Mouse (Mus musculus): ENCODE measurements around the gene Snrpd2. TPM values are rescaled to one million over a fixed set of nuclear protein-coding genes. Genes with fewer than 3 reads are reported as not detected.

The Snrpd2 gene
- total RNA-seq, 4 experiments from 2014 or later = 73.5 to 79.4 (median 76.1) TPM

DNA sequence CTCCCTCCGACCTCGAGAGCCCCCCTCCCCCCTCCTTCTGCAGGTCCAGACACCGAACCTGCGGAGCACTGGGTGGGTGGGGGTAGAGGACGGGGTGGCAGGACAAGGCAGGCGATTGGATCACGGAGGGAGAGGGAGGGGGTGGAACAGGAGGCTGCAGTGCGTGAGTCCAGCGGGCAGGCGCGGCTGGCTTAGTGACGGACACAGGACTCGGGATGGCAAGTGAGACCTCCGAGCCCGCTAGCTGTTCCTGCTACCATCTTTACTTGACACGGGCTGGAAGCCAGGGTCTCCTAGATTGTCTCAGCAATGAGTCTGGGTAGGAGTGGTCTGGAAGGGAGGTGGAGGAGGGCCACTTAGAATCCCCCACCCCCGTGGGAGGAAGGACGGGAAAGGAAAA, 28.5 kb downstream of the Snrpd2 start:
- DNase-seq (ENCODE audit: low spot score in 2 of 2) = peak in 1 of 2 experiments; percentile 67

DNA sequence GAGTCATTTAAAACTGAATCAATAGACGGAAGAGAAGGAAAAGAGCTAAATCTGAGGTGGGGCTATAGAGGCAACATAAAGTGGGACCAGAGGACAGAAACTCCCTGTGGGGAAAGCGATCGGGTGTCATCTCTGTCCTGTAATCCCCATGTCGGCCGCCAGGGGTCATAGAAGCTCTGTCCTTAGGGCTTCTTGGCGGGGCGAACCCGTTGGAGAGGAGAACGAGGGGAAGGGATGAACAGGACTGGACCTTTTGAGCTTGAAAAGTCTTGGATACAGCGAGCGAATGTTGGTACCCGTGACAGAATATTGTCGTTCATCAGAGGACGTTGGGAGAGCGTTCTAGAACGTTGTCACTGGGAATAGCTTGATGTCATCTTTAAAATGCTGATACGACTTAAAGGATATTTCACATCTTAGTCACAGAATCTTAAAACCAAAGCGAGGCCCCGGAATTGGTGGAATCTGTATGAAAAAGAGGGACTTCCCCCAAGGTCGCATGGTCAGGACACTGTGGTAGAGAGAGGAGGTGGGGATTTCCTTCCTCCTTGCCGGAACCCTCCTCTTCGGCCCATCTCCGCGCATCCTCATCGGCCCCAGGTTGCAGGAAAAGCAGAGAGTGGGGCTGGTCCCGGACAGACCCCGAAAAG, 29.0 kb downstream of the Snrpd2 start:
- DNase-seq (ENCODE audit: low spot score in 2 of 2) = peak in 1 of 2 experiments; percentile 85

DNA sequence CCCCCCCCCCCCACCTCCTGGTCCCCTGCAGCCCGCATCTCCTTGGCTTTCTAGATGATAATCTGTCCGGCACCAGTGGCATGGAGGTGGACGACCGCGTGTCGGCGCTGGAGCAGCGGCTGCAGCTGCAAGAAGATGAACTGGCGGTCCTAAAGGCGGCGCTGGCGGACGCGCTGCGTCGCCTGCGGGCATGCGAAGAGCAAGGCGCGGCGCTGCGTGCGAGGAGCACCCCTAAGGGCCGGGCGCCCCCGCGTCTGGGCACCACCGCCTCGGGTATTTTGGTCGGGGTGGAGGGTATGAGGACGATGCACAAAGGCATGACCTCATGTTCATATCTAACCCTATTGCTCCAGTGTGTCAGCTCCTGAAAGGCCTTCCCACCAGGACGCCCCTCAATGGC, 29.7 kb downstream of the Snrpd2 start:
- DNase-seq (ENCODE audit: low spot score in 2 of 2) = peak in 1 of 2 experiments; percentile 67

DNA sequence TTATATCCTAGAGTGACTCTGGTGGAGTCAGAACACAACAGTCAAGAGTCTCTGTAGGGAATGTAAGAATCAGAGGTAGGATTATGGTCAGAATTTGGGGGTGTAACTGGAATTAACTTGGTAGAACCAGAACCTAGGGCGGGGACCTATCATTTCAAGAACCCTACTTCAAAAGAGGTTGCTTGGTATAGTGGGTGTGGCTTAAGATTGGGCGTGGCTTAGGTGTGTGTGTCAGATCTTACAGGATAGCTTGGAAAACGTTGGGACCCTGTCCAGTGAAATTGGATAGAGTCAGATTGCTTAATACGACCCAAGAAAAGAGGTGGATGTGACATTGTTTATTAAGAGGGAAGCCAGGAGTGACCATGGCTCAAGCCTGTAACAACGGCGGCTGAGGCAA, 30.4 kb downstream of the Snrpd2 start:
- no peak for DNase-seq (ENCODE audit: low spot score in 2 of 2)

DNA sequence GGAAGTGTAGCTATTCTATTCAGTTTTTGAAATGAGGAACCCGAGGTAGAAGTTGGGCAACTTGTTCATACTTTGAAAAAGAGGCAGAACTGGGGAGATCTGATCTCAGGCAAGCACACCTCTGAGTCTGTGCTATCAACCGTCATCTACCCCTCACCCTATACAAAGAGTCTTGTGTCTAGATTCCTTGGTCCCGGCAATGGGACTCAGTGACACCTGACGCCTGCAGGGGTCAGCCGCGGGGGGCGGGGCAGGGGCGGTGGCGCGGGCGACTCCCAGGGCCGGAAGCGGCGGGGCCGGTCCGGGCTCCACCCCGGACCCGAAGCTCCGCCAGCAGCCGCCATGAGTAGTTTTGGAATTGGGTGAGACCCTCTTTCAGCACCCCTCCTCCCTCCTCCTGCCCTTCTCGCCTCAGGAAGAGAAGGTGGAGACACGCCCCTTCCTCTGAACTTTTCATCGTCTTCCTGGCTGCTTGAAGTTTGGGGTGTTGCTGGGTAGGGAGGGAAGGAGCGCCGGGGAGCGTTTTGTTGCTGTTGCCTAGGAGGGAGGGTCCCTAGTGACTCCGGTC, 31.4 kb downstream of the Snrpd2 start:
- no peak for DNase-seq (ENCODE audit: low spot score in 2 of 2)

DNA sequence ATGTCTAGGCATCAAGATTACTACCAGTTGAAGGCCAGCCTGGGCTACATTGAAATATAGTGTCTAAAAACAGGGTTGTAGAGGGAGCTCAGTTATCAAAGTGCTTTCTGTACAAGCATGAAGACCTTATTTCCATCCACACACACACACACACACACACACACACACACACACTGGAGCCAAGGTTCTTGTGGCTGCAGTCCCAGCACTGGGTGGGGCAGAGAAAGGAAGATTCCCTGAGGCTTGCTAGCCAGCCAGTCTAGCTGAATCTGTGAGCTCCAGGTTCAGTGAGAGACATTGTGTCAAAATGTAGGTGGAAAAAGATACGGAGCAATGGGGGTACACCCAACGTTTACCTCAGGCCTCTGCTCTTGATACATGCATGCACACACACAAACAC, 34.7 kb downstream of the Snrpd2 start:
- no peak for DNase-seq (ENCODE audit: low spot score in 2 of 2)

DNA sequence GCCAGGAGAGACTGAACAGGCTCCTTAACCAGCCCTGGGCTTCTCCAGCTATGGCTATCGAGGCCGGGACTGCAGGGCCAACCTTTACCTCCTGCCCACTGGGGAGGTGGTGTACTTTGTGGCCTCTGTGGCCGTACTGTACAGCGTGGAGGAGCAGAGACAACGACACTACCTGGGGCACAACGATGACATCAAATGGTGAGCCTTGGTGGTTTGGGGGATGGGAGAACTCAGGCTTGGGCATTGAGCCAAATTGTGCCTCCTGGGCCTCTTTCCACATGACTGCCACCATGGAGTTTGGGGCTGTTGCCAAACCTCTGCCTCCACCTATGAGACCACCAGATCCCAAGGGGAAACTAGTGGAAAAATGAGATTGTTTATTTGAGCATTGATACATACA, 35.2 kb downstream of the Snrpd2 start:
- no peak for DNase-seq (ENCODE audit: low spot score in 2 of 2)

DNA sequence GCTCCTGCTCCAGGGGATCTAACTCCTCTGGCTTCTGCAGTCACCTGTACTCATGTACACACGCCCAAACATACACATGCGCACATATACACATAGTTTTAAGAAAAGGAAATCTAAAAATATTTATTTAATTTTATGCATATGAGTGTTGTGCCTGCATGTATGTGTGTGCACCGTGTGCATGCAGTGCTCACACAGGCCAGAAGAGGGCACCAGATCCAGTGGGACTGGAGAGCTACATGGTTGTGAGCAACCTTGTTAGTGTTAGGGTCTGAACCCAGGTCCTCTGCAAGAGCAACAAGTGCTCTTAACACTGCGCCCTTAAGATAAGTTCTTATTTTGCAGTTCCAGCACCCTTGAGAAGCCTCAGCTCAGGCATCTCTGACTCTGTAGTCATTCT, 45.2 kb downstream of the Snrpd2 start:
- DNase-seq (ENCODE audit: low spot score in 2 of 2) = no peak

DNA sequence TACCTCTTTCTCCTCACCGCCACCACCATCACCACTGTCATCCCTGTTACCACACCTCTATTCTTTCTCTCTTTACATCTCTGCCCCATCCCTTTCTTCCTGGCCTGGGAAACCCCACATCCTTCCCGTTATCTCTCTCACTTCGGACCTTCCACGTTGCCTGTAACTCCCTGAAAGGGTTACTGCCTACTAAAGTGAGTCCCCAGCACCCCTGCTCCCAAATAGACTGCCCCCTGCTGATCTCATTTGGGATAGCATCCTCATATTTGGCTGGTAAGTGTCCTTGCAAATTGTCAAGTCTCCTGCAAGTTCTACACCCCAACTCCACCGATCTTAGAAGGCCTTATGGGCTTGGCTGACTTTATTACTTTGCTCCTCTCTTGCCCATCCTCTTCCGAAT, 47.2 kb downstream of the Snrpd2 start:
- no peak for DNase-seq (ENCODE audit: low spot score in 2 of 2)

DNA sequence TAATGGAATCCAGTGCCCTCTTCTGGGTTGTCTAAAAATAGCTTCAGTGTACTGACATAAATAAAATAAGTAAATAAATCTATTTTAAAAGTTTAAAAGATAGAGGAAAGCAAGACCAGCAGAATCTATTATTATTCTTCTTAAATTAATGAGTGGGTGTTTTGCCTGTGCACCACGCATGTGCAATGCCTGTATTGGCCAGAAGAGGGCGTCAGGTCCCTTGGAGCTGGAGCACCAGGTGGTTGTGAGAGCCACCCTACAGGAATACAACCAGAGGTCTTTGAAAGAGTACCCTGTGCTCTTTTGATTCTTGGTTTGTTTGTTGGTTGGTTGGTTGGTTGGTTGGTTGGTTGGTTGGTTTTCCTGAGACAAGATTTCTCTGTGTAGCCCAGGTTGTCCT, 48.5 kb downstream of the Snrpd2 start:
- no peak for DNase-seq (ENCODE audit: low spot score in 2 of 2)

DNA sequence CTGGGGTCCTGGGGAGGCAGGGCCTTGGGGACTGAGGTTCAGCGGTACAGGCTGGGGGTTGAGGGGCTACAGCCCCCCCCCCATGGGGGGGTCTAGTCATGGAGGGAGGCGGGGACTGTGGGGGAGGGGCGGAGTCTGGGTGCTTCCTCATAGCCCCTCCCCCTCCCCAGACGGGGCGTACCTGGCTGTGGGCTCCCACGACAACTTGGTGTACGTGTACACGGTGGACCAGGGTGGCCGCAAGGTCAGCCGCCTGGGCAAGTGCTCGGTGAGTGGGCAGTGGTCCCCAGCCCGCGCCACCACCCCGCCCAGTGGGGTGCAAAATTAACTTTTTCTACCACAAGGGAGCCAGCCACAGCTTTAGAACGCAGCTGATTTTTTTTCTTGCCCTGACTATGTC, 52.1 kb downstream of the Snrpd2 start:
- DNase-seq (ENCODE audit: low spot score in 2 of 2) = no peak

DNA sequence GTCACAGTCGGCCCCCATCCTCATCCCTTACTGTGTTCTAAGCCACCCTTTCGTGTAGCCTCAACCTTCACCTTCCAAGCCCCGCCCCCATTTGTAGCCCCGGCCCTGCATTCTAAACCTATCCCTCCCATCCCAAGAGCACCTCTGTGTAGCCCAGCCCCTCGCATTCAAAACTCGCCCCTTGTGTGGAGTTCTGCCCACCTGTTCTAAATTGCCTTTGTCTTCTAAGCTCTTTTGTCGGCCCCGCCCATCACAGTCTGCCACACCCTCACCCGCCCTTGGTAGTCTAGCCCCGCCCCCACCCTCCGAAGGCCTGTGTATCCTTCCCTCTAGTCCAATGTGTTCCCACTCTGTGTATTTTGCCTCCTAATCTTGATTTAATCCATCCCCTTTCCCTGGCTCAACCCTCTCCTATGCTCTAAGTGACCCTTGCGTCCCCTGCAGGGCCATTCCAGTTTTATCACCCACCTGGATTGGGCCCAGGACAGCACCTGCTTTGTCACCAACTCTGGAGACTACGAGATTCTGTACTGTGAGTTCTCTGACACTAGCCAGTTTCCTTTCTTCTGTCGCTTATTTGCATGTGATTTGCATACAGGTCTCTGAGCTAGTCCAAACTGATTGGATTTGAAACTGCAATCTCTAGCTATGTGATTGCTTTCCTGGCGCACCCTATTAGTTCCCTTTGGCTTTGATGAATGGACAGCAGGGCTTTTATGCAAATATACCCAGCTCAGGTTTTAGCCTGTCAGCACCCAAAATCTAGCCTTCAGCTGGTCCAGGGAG, 52.7 kb downstream of the Snrpd2 start:
- no peak for DNase-seq (ENCODE audit: low spot score in 2 of 2)

Small RNA genes within 50 kb of the gene (microRNA-seq; reads per million reads assigned to microRNA genes)
- 9,862 to 11,977 reads per million in 2 experiments for gene Mir330

Other genes starting within 250 kb of the Snrpd2 start
- 10 to 100 TPM; 11.5 to 12.8 (median 12.2) TPM for gene Ccdc61, start 239.3 kb upstream of the Snrpd2 start, total RNA-seq (2022)
- 10 to 100 TPM; 67.1 to 75.1 (median 69.9) TPM for gene Nova2, start 223.8 kb upstream of the Snrpd2 start, total RNA-seq (2022)
- 1 to 10 TPM in 2 of 4 experiments, under 1 TPM in 2; 0.53 to 1.3 (median 1.0) TPM for gene Nanos2, start 162.3 kb upstream of the Snrpd2 start, total RNA-seq (2022)
- 10 to 100 TPM; 54.2 to 60.5 (median 57.6) TPM for gene Mypop, start 158.5 kb upstream of the Snrpd2 start, total RNA-seq (2022)
- gene Irf2bp1, start 145.7 kb upstream of the Snrpd2 start, total RNA-seq (2022) = 10 to 100 TPM; 51.2 to 54.1 (median 53.2) TPM
- gene Foxa3, start 126.2 kb upstream of the Snrpd2 start, total RNA-seq (2022) = not detected
- 100 to 1,000 TPM; 104 to 113 (median 111) TPM for gene Sympk, start 125.3 kb upstream of the Snrpd2 start, total RNA-seq (2022)
- under 1 TPM in 3 of 4 experiments, not detected in 1; 0.24 to 0.79 (median 0.32) TPM for gene Rsph6a, start 95.0 kb upstream of the Snrpd2 start, total RNA-seq (2022)
- 100 to 1,000 TPM; 139 to 148 (median 143) TPM for gene Dmwd, start 73.5 kb upstream of the Snrpd2 start, total RNA-seq (2022)
- gene Dmpk, start 65.9 kb upstream of the Snrpd2 start, total RNA-seq (2022) = 10 to 100 TPM; 25.0 to 39.7 (median 31.6) TPM
- gene Six5, start 55.1 kb upstream of the Snrpd2 start, total RNA-seq (2022) = 1 to 10 TPM; 2.0 to 2.5 (median 2.3) TPM
- gene Gm4969, start 31.4 kb upstream of the Snrpd2 start, total RNA-seq (2022) = under 1 TPM in 3 of 4 experiments, not detected in 1; 0.37 to 0.68 (median 0.48) TPM
- gene Fbxo46, start 29.9 kb upstream of the Snrpd2 start, total RNA-seq (2022) = 10 to 100 TPM; 13.2 to 15.7 (median 14.2) TPM
- gene Qpctl, start 431 bp upstream of the Snrpd2 start, total RNA-seq (2022) = 10 to 100 TPM; 16.5 to 19.2 (median 18.6) TPM
- gene Gipr, start 16.4 kb downstream of the Snrpd2 start, total RNA-seq (2022) = 1 to 10 TPM; 1.2 to 2.5 (median 1.5) TPM
- 100 to 1,000 TPM; 159 to 188 (median 167) TPM for gene Eml2, start 26.7 kb downstream of the Snrpd2 start, total RNA-seq (2022)
- gene Gpr4, start 62.8 kb downstream of the Snrpd2 start, total RNA-seq (2022) = 1 to 10 TPM; 2.2 to 2.7 (median 2.5) TPM
- gene Opa3, start 78.6 kb downstream of the Snrpd2 start, total RNA-seq (2022) = 10 to 100 TPM; 40.2 to 46.7 (median 43.1) TPM
- gene Vasp, start 122.1 kb downstream of the Snrpd2 start, total RNA-seq (2022) = 10 to 100 TPM; 13.6 to 16.9 (median 15.6) TPM
- gene Ppm1n, start 130.3 kb downstream of the Snrpd2 start, total RNA-seq (2022) = under 1 TPM in 1 of 4 experiments, not detected in 3; 0.68 TPM
- 100 to 1,000 TPM; 108 to 133 (median 114) TPM for gene Rtn2, start 132.9 kb downstream of the Snrpd2 start, total RNA-seq (2022)
- gene Fosb, start 160.3 kb downstream of the Snrpd2 start, total RNA-seq (2022) = 10 to 100 TPM; 11.1 to 15.1 (median 13.8) TPM
- gene Ercc1, start 195.1 kb downstream of the Snrpd2 start, total RNA-seq (2022) = 10 to 100 TPM; 34.9 to 42.8 (median 38.6) TPM
- gene Cd3eap, start 209.8 kb downstream of the Snrpd2 start, total RNA-seq (2022) = 10 to 100 TPM; 16.3 to 20.4 (median 17.4) TPM
- gene Ppp1r13l, start 210.0 kb downstream of the Snrpd2 start, total RNA-seq (2022) = 1 to 10 TPM; 3.9 to 7.7 (median 5.9) TPM
- 10 to 100 TPM; 25.7 to 36.8 (median 31.0) TPM for gene Ercc2, start 232.3 kb downstream of the Snrpd2 start, total RNA-seq (2022)